Mouse (Mus musculus) embryonic facial prominence, embryonic 13.5 days (tissue): ENCODE measurements around the gene Ppme1. TPM values are rescaled to one million over a fixed set of nuclear protein-coding genes. Genes with fewer than 3 reads are reported as not detected.
A peak's percentile ranks its signal among the peaks of the same experiment; 100 is the strongest.

ENCODE experiments used
- ATAC-seq: fragments of 200-750 bp; cut with Nextera tagmentation; 2 replicates; pipeline ENCODE4 v1.8.0; 2017; ENCODE audit warnings: low read depth; ENCODE audit not compliant: insufficient number of reproducible peaks, insufficient read depth, low FRiP score, low TSS enrichment
- H3K27ac ChIP-seq: fragments of 300-500 bp; sonication (generic); 2 replicates; pipeline ENCODE4 v1.5.1; 2015; ENCODE audit warnings: moderate library complexity, mild to moderate bottlenecking, inconsistent platforms
- H3K27me3 ChIP-seq: fragments of 300-500 bp; sonication (generic); 2 replicates; pipeline ENCODE4 v1.6.1; 2015; ENCODE audit warnings: mild to moderate bottlenecking, inconsistent platforms
- H3K36me3 ChIP-seq: fragments of 300-500 bp; sonication (generic); 2 replicates; pipeline ENCODE4 v1.6.1; 2015; ENCODE audit warnings: mild to moderate bottlenecking, inconsistent platforms
- H3K4me1 ChIP-seq: fragments of 300-500 bp; sonication (generic); 2 replicates; pipeline ENCODE4 v1.6.1; 2015; ENCODE audit warnings: inconsistent platforms
- H3K4me2 ChIP-seq: fragments of 300-500 bp; sonication (generic); 2 replicates; pipeline ENCODE4 v1.6.1; 2015; ENCODE audit warnings: moderate library complexity, mild to moderate bottlenecking, inconsistent platforms
- H3K4me3 ChIP-seq: fragments of 300-500 bp; sonication (generic); 2 replicates; pipeline ENCODE4 v1.5.1; 2015; ENCODE audit warnings: mild to moderate bottlenecking, inconsistent platforms
- H3K9ac ChIP-seq: fragments of 300-500 bp; sonication (generic); 2 replicates; pipeline ENCODE4 v1.6.1; 2015; ENCODE audit warnings: mild to moderate bottlenecking, inconsistent platforms
- H3K9me3 ChIP-seq: fragments of 300-500 bp; sonication (generic); 2 replicates; pipeline ENCODE4 v1.6.1; 2016; ENCODE audit warnings: inconsistent platforms
- WGBS: fragments of 180-500 bp; shearing (Covaris S2); methylation state at CpG from one replicate; pipeline ENCODE4 v1.1.7; 2015; ENCODE audit warnings: mixed read lengths; 5-methylcytosine and 5-hydroxymethylcytosine counted together
- polyA plus RNA-seq: library from polyadenylated mRNA; unstranded; fragments of >200 nt; fragmentation: Nextera tagmentation; extraction: Ambion mirVana; gene quantifications from 2 replicates; pipeline ENCODE4 v1.2.1, GENCODE M21; 2015

Gene Ppme1
- 51.7 and 56.0 TPM in 2 replicates for polyA plus RNA-seq

DNA sequence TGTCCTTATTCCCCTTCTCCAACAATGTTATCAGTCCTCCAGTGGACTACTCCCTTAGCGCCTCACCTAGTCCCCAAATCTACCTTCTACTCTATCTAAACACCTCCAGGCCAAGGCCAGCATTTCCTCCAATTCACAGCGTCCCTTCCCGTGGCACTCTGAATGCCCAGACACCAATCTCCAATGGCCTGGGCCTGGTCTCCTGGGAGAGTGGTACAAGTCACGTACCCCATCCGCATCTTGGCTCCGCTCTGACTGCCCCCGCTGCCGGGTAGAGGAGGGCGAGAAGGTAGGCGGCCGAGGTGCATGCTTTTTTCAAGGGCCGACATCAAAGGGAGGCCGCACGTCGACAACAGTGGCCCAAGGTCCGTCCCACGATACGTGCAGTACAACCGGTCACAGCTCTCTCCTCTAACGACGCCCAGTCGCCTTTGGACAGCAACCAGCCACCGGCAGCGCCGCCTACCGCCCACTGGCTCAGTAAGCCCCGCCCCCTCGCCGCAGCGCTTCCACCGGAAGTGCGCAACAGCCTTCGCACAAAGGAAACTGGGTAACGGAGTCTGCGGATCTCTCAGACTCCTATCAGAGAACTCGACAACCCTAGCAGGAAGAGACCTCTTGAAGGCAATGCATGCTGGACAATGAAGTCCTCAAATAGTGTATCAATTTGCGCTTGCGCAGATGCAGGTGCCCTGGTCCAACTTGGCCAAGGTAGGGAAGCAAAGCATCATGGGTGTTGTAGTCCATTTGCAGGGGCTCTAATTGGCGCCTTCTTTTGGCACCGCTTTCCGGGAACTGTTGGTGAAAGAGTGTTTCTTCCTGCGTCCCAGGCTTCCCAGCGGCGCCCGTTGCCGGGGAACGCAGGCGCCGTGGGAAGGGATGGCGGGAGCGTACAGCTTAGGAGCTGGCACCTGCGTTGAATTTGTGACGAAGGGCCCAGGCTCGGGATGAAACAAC lies at the start of gene Ppme1, which contains the start of gene C2cd3:
TSS of gene Ppme1 (minus strand) at position 813 of the 957 bp plus-strand sequence.
TSS of gene C2cd3 (plus strand) at position 739 of the 957 bp plus-strand sequence.
- H3K27ac ChIP-seq: peak within 1 kb of the TSS; percentile 87
- under 1% methylated on average over 54 of the region's 54 CpGs for WGBS
- peaks cover 17% of the 10 kb centered on the region for H3K4me1 ChIP-seq
- peak within 1 kb of the TSS; percentile 81 for H3K4me2 ChIP-seq
- H3K9me3 ChIP-seq: no peaks in the 10 kb centered on the region
- ATAC-seq: peak; percentile 97
- no peaks in the 10 kb centered on the region for H3K27me3 ChIP-seq
- peak within 1 kb of the TSS; percentile 89 for H3K9ac ChIP-seq
- peak within 1 kb of the TSS; percentile 83 for H3K4me3 ChIP-seq
- peaks cover 18% of the 10 kb centered on the region for H3K36me3 ChIP-seq

DNA sequence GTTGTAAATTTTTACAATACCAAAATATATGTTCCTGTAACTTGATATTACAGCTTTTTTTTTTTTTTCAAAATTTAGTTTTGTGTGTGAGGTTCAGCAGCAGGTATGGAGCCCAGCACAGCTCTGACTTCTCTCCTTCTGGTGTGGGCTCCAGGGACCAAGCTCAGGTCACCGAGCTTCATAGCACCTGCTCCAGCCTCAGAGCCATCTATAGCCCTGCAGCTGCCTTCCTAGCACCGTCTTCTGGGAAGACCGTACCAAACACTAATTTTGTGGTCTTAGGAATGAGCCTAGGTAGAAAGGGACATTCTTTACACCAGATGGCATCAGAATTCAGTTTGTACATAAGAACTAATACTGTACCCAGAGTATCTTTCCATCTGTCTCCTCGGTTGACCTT lies 36.6 kb upstream of the Ppme1 start:
- ATAC-seq: no peak
- Histone ChIP-seq H3K4me2 (no peak overlapping the region), H3K27ac (no peak overlapping the region), H3K4me1 (no peaks in the 10 kb centered on the region), H3K9me3 (no peaks in the 10 kb centered on the region), H3K27me3 (no peaks in the 10 kb centered on the region), H3K36me3 (peaks cover 78% of the 10 kb centered on the region), H3K4me3 (no peak overlapping the region), H3K9ac (no peak overlapping the region)
- WGBS: 88% methylated on average over 4 of the region's 4 CpGs

DNA sequence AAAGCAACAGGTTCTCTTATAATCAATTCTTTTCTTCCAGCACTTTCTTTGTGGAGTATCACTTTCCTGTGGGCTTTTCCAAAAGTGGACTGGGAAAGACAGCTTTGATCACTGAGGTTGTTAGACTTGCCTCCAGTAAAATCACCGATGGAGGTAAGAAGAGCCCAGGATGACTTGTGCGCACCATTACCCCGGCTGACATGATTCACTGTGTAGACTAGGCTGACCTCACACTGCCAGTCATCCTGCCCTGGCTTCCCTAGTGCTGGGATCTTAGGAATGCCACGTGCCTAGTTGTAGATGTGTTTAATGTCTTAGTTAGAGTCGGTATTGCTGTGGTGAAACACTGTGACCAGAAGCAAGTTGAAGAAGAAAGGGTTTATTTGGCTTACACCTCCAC lies 35.6 kb upstream of the Ppme1 start:
- 89% methylated on average over 5 of the region's 5 CpGs for WGBS
- Histone ChIP-seq H3K4me2 (no peak overlapping the region), H3K4me1 (no peaks in the 10 kb centered on the region), H3K36me3 (peaks cover 79% of the 10 kb centered on the region), H3K9ac (no peak overlapping the region), H3K9me3 (no peaks in the 10 kb centered on the region), H3K27ac (no peak overlapping the region), H3K4me3 (no peak overlapping the region), H3K27me3 (no peaks in the 10 kb centered on the region)
- no peak for ATAC-seq

DNA sequence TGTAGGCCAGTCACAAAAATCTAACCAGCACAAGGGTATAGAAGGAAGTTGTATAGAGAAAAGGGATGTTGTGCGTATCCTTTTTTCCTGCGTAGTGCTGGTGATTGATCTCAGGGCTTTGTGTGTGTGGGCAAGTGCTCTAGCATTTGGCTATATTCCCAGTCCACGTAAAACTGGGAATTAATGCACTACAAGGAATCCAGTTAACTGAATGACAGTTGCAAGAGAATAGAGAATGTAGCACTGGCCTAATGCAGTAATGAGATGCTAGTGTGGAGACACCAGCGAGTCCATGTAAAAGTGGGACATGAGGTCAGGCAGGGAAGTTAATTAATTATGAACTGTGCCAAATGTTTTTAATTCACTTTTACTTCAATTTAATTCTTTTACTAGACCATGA lies 30.6 kb upstream of the Ppme1 start:
- Histone ChIP-seq H3K4me3 (no peak overlapping the region), H3K4me1 (no peaks in the 10 kb centered on the region), H3K9me3 (no peaks in the 10 kb centered on the region), H3K27me3 (no peaks in the 10 kb centered on the region), H3K27ac (no peak overlapping the region), H3K4me2 (no peak overlapping the region), H3K9ac (no peak overlapping the region), H3K36me3 (peaks cover 75% of the 10 kb centered on the region)
- WGBS: 95% methylated on average over 4 of the region's 4 CpGs
- no peak for ATAC-seq

DNA sequence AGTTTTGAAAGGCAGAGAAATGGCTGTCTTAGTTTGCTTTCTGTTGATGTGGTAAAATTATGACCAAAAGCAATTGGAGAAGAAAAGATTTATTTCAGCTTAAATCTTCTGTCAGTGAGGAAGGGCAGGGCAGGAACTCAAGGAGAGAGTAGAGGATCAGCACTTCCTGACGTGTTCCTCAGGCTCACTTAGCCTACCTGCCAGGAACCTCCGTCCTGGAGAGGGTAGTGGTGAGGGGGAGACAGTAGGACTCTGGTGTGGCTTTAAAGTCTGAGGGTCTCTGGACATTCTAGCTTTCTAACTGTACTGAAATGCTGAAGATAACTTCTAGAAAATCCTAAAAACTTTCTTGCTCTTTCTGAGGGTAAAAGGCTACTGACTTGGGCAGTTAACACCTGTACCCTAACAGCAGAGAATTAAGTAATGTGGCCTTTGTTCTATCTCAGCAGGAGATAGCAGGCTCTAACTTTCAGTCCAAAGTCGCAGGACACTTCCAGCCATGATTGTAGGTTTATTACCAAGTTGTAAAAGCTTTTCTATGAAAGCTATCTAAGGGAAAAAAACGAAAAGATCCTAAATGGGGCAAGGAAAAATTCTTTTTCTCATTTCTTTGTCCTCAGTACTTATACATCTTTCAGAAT lies 28.9 kb upstream of the Ppme1 start:
- WGBS: 74% methylated on average over 4 of the region's 4 CpGs
- H3K36me3 ChIP-seq: peaks cover 76% of the 10 kb centered on the region

DNA sequence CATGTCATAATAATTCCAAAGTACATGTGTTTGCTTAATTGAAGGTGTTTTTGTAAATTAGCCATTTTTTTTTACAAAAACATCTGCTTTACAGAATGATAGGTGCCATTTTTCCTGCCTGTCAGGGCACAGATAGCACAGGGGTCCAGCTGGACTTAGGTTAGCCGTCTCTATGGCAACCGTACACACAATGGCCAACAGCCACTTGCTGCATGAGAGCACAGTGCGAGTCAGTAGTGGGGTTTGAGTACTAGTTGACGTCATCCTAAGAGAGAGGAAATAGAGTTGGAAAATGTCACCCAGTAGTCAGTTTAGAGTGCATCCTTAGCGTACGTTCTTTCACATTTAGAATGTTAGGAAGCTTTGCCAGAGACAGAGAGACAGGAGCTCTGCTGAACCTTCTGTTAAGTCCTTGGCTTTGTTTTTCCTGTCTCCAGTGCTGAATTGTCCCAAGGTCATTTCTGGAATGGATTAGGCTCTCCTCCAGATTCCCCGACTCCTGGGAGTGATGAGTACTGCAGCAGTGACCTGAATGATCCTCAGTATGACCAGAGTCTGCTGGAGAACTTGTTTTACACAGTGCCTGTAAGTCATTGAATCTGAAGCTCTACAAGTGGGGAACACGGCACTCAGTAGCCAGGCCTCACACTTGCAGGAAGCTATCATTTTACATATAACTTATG lies 27.3 kb upstream of the Ppme1 start:
- no peak overlapping the region for H3K9ac ChIP-seq
- peaks cover 77% of the 10 kb centered on the region for H3K36me3 ChIP-seq
- no peaks in the 10 kb centered on the region for H3K9me3 ChIP-seq
- no peak overlapping the region for H3K27ac ChIP-seq
- H3K4me3 ChIP-seq: no peak overlapping the region
- 73% methylated on average over 8 of the region's 8 CpGs for WGBS
- no peak for ATAC-seq
- H3K27me3 ChIP-seq: no peaks in the 10 kb centered on the region
- no peaks in the 10 kb centered on the region for H3K4me1 ChIP-seq
- H3K4me2 ChIP-seq: no peak overlapping the region

More for the DNA sequence above, 28.9 kb upstream of the Ppme1 start:
- H3K27me3 ChIP-seq: no peaks in the 10 kb centered on the region
- no peak overlapping the region for H3K4me2 ChIP-seq
- ATAC-seq: no peak
- no peaks in the 10 kb centered on the region for H3K9me3 ChIP-seq
- H3K4me3 ChIP-seq: no peak overlapping the region
- H3K27ac ChIP-seq: no peak overlapping the region
- no peaks in the 10 kb centered on the region for H3K4me1 ChIP-seq
- no peak overlapping the region for H3K9ac ChIP-seq

DNA sequence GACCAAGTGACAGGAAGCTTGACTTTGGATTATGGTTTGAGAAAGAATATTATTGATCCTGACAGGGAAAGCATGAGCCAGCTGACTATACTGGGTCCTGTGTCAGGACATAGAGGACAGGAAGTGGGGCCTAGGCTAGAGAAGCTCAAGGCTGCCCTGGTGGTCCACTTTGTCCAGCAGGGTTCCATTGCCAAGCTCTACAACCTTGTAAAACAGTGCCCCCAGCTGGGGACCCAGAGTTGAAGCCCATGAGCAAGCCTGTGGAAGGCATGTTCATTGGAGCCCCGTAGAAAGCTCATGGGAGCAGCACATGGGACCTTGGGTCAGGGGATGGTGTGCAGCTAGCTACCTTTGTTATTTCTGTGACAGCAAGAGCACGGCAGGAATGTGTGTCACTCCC lies 20.2 kb upstream of the Ppme1 start:
- peaks cover 87% of the 10 kb centered on the region for H3K36me3 ChIP-seq
- 73% methylated on average over 2 of the region's 2 CpGs for WGBS
- H3K27ac ChIP-seq: no peak overlapping the region
- no peak overlapping the region for H3K4me2 ChIP-seq
- H3K9me3 ChIP-seq: no peaks in the 10 kb centered on the region
- no peak for ATAC-seq
- H3K9ac ChIP-seq: no peak overlapping the region
- no peaks in the 10 kb centered on the region for H3K4me1 ChIP-seq
- H3K4me3 ChIP-seq: no peak overlapping the region
- H3K27me3 ChIP-seq: no peaks in the 10 kb centered on the region

DNA sequence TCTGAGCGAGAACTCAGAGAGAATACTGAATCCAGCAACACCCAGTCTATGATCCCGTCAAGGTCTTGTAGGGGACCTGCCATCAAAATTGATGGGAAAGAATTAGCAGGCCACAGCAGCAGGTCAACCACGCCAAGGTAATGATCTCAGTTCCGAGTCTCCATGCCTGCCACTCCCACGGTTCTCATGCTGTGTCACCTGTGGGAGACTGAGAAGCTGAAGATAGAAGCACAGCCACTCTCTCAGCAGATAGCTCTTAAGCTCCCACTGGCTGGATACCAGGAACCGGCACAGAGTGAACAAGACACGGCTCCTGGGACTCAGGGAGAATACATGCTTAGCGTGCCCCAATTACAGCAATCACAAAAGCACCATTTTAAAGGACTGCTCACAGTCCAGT lies 18.1 kb upstream of the Ppme1 start:
- 87% methylated on average over 8 of the region's 8 CpGs for WGBS
- no peaks in the 10 kb centered on the region for H3K27me3 ChIP-seq
- H3K9ac ChIP-seq: no peak overlapping the region
- no peak for ATAC-seq
- H3K9me3 ChIP-seq: no peaks in the 10 kb centered on the region
- H3K27ac ChIP-seq: no peak overlapping the region
- peaks cover 68% of the 10 kb centered on the region for H3K36me3 ChIP-seq
- H3K4me1 ChIP-seq: no peaks in the 10 kb centered on the region
- no peak overlapping the region for H3K4me2 ChIP-seq
- H3K4me3 ChIP-seq: no peak overlapping the region

DNA sequence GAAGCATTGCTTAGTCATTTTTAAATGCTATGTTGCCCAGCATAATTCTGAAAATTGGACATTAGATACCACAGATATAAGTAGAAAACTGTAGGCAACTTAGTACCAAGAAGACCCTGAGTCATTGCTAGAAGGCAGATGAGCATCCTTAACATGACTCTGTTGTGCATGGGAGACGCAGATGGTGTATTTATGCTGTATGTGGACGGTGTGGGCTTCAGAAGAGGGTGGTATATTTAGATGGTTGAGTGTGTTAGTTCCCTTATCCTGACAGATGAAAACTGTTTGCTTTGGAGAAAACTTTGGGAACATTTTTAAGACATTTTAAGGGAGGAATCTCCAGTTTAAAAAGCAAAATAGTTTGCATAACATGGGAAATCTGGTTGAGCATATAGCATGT lies 16.1 kb upstream of the Ppme1 start:
- H3K4me2 ChIP-seq: no peak overlapping the region
- ATAC-seq: no peak
- no peak overlapping the region for H3K9ac ChIP-seq

DNA sequence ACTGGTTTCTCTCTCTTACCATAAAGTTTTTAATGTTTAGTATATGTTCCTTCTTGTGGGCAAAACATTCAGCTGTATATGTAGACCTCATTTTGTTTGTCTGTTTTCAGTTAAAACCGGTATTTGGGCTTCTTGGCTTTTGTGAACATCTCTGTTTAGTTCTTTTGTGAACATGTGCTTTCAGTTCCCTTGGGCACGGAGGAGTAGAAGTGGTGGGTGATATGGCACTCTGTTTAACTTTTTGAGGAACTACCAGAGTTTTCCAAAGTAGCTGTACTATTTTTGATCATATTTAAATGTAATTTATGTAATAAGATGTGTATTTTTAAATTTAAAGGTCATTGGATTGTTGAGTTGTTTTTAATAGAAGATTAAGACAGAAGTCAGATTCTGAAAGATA lies 11.1 kb upstream of the Ppme1 start:
- 56% methylated on average over 2 of the region's 2 CpGs for WGBS
- H3K4me3 ChIP-seq: no peak overlapping the region
- no peak for ATAC-seq
- H3K27ac ChIP-seq: no peak overlapping the region
- no peaks in the 10 kb centered on the region for H3K9me3 ChIP-seq
- H3K9ac ChIP-seq: no peak overlapping the region
- H3K4me1 ChIP-seq: no peaks in the 10 kb centered on the region
- peaks cover 50% of the 10 kb centered on the region for H3K36me3 ChIP-seq
- H3K4me2 ChIP-seq: no peak overlapping the region
- no peaks in the 10 kb centered on the region for H3K27me3 ChIP-seq

More for the DNA sequence above, 16.1 kb upstream of the Ppme1 start:
- Histone ChIP-seq H3K36me3 (peaks cover 63% of the 10 kb centered on the region), H3K27ac (no peak overlapping the region), H3K4me1 (no peaks in the 10 kb centered on the region), H3K27me3 (no peaks in the 10 kb centered on the region), H3K4me3 (no peak overlapping the region), H3K9me3 (no peaks in the 10 kb centered on the region)
- WGBS: 94% methylated on average over 2 of the region's 2 CpGs

DNA sequence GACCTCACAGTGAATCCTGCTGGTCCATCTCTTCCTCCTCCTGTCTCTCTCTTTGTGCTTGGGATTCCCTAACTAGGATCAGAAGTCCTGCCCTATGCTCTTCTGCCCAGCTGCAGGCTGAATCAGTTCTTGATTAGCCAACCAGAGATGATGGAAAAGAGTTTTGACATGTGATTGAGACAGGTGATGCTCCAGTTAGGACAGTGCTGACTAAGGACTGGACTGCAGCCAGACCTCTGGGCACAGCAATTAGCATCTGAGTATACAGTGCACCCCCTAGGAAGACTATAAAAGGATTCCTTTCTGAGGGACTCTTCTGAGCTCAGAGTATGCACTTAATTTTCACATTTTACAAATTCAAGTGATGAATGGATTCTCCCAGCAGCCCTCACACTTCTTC lies 9.1 kb upstream of the Ppme1 start:
- Histone ChIP-seq H3K36me3 (peaks cover 55% of the 10 kb centered on the region), H3K4me1 (no peaks in the 10 kb centered on the region), H3K4me3 (no peak overlapping the region), H3K27me3 (no peaks in the 10 kb centered on the region), H3K4me2 (no peak overlapping the region), H3K9ac (no peak overlapping the region), H3K27ac (no peak overlapping the region), H3K9me3 (no peaks in the 10 kb centered on the region)
- no peak for ATAC-seq
